Mouse (Mus musculus): ENCODE measurements around the gene Nolc1.

Nolc1 gene

DNA sequence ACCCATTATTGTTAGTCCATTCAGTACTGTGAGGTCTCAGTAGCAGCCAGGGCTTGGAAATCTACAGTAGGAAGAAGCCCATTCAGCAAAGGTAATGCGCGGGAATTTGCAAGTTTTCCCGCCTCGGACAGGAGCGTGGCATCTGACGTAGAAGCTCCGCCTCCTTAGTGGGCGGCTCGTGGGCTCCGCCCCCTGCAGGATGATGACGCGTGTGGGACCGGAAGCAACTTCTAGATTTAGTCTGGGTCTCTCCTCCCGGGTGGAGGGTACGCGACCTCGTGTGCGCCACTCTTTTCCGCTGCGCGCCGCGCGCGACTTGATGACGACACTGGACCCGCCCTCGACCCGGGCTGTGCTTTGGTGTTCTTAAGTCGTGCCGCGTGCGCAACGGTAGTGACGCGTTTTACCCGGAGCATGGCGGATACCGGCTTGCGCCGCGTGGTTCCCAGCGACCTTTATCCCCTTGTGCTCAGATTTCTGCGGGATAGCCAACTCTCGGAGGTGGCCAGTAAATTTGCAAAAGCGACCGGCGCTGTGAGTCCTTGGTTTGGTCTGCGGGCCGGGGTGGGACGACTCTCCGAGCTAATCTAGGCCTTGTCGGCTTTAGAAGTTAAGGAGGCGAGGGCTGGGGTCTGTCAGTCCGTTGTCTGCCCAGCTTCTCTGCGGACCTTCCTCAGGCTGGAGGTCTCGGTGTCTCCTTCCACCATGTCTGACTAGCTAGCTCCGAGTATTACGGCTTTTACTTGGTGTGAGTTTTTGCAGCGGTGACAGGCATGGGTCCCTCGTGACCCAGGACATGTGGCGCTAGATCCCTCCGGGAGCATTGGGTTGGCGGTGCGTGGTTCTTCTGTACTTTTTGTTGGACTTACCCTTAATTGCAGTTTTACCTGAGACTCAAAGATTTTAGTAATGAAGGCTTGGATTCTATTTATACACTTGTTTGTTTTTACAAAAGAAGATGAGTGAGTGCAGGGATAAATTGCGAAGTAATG is at the start of gene Nolc1:
Gene Nolc1 (plus strand): TSS at position 248 of the 992 bp plus-strand sequence.
- peak; percentile 98 for DNase-seq (ENCODE audit: low spot score)

DNA sequence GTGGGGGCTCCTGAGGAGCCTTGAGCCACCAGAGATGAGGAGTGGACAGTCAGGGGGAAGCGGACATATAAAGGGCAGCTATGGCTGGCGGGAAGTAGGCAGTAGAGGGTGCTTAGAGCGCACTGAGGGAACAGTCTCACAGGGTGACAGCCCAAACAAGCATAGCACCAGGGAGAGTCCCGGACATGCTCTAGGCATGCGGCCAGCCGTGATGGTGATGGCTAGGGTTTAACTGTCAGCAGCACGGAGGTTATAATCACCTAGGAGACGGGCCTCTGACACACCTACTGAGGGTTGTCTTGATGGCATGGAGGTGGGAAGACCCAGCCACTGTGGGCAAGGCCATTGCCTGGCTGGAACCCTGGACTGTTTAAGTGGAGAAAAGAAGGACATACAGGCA is 49.1 kb upstream of the Nolc1 start:
- no peak for DNase-seq (ENCODE audit: low spot score)

DNA sequence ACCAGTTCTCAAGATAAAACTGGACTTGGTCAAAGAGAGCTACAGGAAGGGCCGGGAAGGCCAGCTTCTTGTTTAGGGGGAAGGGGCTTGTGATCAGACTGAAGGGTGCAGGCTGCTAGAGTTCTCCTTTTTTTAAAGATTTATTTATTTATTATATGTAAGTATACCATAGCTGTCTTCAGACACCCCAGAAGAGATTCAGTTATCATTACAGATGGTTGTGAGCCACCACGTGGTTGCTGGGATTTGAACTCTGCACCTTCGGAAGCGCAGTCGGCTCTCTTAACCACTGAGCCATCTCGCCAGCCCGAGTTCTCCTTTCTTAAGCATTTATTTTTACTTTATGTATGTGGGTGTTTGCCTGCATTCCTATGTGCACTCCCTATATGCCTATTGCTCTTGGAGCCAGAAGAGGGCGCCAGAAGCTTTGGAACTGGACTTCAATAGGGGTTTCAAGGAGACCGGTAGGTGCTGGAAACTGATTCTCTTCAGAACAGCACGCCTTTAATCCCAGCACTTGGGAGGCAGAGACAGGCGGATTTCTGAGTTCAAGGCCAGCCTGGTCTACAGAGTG is 46.8 kb upstream of the Nolc1 start:
- no peak for DNase-seq (ENCODE audit: low spot score)

DNA sequence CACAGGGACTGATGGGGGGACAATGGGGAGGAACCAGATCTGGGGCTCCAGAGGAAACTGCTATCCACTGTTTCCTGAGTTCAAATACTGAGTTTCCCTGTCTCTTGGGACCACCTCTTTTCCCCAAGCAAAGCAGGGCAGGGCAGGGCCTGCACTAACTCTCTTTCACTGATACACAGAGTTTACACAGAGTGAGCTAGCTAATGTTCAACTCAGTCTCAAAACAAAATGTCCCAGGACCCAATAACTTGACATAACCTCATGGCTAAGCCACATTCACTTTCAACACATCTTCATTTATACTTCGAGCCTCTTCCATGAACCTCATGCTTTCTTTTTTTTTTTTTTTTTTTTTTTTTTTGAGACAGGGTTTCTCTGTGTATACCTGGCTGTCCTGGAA is 46.0 kb upstream of the Nolc1 start:
- DNase-seq (ENCODE audit: low spot score): no peak

DNA sequence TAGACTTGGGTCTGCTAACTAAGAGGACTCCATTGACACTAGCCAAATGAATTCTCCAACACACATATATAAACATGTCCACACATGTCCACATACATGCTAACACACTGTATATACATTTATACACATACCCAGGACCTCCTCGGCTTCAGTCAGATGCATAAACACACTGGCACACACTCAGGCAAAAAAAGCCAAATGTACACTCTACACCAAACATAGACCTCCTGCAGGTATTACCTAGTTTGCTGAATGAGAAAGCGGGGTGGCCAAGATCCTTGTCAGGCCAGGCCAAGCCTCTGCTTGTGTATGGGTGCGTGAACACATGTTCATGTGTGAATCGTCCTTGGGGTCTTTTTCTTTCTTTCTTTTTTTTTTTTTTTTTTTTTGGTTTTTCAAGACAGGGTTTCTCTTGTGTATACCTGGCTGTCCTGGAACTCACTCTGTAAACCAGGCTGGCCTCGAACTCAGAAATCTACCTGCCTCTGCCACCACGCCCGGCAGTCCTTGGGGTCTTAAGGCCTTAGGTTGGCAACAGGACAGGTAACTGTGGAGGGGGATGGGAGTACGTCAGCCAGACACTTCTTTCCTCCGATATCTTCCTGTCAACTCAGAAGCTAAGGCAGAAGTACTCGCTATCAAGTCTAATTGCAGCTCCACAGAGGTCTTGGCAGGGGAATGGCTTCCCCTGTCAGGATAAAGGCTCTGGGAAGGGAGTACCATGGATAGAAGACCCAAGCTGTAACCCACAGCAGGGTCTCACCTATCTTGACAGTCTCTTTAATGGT is 45.3 kb upstream of the Nolc1 start:
- DNase-seq (ENCODE audit: low spot score): no peak

DNA sequence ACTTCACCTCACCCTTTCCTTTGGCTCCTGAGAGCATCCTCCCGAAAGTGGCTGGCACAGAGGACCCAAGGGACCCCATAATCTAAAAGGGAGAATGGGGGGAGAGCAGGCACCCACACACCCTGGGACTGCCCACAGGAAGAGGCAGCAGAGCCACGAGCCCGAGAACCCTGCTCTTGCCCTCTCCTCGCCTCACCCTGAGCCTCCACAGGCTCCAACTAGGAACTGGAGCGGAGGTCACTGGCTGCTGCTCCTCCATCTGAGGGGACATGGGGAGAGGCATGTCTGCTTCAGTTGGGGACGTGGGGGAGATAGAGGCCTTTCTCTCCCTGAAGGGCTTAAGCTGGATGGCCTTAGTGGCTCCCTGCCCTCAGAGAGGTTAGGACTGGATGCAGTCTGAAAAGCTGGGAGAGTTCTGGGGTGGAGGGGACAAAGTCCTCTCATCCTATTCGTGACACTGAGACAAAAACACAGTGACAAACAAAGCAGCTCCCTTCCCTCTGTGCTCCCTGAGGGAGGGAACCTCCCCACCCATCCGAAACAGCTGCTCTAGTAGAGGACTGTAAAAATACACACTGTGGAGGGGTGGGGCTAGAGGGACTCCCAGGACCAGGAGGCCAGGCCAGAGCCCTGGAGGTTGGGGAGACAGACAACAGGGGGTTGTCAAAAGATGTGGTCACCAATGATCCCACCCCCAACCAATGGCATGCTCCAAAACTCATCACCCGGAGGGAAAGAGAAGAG is 43.8 kb upstream of the Nolc1 start:
- DNase-seq (ENCODE audit: low spot score): no peak

DNA sequence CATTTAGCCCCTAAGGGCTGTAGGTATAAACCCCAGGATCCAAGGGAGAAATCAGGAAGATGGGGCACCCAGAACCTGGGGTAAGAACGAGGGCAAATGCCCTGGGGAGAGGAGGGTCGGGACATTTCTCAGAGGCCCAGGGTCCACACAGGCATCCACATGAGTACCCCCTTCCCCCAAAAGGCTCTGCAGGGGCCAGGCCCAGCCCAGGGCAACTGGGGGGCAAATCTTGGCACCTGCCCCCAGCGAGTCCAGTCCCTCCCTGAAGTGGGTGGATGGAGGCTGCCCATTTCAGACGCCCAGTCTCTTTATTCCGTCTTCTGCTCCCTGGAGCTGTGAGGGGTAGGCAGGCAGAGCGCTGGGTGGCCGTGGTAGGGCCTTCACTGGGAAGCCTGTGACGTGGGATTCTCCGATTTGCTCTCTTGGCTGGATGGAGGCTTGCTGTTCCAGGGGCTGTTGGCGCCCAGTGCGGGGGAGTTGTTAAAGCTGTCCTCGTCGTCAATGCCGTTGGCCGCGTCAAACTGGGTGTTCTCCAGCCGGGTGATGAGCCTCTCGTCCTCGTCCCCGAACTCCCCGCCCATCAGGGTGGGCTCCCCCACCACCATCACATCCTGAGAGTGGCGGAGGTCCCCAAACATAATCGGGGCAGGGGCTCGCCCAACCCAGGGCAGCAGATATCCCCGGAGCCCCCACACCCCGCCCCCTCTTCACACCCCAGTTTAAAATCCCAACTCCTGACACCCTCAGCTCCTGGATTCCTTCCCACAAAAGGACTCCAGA is 42.7 kb upstream of the Nolc1 start:
- DNase-seq (ENCODE audit: low spot score): no peak

DNA sequence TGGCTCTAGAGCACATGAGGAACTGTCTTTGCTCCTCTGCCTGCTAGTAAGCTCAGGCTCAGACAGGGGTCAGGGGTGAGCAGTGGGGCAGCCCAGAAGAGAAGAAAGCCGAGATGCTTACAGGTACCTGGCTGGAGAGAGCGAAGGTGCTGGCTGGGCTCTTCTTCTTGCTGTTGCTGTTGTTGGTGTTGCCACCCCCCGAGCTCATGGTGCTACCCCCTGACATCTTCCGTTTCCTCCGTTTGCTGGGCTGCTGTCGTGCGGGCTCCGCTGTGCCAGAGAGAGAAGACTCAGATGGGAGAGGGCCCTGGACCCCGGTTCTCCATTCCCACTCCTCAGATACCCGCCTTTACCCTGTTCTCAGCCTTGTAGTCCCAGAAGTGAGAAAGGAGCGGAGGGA is 41.8 kb upstream of the Nolc1 start:
- DNase-seq (ENCODE audit: low spot score): no peak

DNA sequence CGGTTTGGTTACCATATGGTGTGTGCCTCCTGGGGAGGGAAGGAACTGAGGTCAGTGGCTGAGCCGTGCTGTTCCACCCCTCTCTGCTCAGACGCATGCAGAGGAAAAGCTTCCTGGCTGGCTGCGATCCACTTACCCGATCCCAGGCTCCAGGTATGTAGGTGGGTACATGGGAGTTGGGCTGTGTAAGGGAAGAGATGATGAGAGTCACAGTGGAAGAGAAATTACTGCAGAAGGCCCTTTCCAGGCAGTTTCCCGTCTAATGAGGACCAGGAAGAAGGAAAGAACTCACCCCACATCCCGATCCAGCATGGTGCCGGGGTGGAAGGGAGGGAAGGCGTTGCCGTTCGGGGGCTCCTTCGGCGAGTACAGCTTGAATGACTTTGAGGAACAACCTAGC is 39.7 kb upstream of the Nolc1 start:
- DNase-seq (ENCODE audit: low spot score): no peak

DNA sequence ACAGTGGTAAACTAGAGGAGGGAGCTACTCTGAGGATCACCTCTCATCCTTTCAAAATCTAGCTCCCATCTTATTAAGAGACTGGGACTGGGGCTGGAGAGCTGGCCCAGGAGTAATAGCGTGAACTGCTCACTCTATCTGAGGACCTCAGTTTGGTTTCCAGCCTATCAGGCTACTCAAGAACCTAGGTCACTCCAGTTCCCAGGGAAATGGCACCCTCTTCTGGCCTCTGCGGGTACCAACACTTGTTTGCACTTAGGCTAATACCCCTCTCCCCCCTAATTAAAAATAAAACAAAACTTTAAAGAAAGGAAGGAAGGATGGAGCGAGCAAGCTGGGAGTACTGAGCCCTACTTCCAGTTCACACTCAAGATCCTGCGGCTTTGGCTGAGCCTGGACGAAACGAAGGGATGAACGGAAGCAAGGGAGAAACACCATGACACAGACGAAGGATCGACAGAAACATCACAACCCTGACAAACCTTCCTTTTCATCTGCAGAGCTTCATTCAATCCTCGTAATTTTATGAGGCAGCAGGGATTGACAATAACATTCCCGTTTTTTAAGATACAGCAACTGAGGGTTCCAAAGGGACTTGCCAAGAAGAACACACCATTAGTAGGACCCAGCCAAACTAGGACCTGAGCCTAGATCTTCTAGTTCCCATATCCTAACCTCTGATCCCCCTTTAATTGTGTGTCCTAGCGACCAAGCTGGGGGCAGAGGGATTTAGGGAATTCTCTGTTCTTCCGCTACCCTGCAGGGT is 39.0 kb upstream of the Nolc1 start:
- DNase-seq (ENCODE audit: low spot score): no peak

DNA sequence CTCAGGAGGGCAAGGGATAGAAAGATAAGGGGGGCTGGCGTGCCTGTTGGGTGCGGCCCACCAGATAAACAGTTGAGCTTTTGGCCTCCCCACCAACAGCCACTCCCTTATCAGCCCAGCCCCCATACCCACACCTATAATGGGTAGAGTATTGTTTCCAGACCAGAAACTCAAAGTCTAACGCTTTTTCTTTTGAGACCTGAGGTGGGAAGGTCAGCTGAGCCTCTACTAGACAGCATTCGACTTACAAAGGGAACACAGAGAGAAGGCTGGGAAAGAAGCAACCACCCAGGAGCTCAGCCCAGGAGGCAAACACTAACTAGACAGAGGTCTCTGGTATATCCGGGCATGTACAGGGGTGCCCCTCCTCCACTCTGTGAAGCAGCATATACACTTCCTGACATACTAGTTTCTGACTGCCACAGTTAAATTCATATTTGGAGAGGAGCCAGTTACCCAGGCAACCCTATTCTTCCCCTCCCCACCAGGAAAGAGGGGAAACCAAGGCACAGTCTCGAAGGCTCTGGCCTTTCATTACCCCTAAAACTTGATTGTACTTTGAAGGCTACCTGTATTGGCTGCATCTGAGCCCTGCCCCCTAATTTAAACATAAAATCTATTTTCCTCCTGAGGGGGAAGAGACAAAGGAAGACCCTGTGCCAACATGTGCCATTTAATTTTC is 38.3 kb upstream of the Nolc1 start:
- DNase-seq (ENCODE audit: low spot score): no peak

DNA sequence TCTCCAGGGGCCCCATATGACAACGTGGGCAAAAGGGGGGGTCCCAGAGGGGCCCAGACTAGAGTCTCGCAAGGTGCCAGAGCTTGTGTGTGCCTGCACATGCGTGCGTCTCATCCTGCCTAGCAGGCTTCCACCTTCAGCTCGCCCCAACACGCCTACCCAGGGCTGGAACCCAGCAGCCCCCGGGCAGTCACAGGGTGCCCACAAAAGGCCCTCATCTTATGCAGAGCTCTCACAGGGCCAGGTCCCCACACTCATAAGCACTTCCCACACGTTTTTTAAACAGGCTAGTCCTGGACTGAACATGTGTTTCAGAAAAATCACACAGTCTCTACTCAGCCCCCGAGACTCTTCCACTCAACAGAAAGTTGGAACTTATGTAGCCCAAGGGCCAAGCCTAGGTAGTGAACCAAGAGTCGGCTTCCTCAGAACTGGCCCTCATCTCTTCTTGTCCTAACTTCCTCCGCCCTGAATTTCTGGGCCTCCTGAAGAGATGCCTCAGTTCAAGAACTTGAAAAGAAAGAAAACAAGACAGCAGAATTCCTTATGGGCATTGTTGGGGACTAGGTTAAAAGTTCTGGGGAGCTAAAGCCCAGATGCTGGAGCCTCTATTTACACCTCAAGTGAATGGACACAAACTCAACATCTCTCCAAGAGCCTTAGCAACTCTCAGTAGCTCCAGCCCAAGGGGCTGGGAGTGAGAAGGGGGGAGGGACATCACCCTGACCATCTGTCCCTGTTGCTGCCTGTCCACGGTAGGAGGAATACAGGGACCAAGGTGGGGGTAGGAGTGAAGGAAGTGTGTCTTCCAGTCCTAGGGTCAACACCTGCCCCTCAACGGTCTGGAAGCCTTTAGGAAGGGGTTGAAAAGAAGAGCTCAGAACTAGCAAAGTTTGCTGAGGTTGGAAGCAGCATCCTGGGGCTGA is 37.5 kb upstream of the Nolc1 start:
- no peak for DNase-seq (ENCODE audit: low spot score)

DNA sequence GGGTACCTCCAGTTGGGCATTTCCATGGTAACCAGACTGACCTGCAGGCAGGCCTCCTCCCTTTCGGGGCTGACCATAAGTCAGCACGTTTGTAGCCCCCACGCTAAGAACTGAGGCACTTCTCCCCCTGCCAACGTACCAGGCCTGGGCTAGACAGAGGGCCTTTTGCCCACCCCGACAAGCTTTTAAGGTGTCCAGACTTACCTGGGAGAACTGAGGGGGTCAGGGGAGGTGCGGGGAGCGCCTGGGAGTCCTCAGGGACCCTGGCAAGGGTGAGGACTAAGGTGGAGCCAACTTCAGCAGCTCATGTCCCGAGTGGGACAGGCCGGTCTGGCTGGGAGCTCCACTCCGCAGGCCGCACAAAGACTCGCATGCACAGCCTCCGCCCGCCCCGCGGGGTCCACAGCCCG is 36.8 kb upstream of the Nolc1 start:
- no peak for DNase-seq (ENCODE audit: low spot score)

DNA sequence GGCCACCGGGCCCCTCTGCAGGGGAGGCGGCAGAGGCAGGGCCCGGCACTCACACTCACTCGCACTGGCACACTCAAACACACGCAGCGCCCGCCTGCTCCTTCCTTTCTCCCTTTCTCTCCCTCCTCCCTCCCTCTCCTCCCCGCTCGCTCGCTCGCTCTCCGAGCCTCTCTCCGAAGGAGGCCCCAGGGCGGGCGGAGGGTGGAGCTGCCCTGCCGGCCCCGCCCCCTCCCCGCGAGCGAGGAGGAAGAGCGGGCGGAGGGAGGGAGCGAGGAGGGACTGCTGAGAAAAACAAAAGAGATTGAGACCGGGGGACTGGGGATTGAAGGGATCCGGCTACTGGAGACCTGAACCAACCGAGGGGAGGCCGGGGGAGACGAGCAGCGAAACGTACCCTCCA is 36.2 kb upstream of the Nolc1 start:
- peak; percentile 88 for DNase-seq (ENCODE audit: low spot score)

DNA sequence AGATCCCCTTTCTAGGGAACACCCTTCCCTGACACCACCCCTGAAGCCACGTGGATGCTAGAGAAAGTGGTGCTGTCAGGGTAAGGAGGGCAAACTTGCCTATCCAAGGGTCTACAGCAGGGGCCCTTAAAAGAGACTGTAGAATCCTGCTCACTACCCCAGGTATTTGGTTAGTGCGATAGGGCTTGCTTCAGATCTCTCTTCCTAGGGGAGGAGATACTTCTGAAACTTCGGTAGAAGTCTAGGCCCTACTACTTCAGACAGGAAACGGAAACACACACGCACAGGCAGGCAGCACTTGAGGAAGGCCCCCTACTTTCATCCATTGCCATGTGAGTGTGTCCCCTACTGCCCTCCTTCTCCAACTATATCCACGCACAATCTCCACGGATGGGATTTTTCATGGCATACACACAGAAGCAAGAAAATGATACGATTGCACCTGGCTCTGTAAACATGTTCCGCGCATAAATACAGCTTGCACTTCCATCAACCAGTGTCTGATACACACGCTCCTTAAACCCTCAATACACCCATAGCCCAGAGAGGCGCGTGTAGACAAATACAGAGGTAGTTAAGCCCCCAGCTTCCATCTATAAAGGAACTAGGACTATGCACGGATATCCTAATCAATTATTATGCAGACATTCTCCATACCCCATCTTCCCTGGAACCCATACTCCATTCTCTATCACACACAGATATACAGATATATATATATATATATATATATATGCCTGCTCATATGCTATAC is 35.3 kb upstream of the Nolc1 start:
- DNase-seq (ENCODE audit: low spot score): no peak

DNA sequence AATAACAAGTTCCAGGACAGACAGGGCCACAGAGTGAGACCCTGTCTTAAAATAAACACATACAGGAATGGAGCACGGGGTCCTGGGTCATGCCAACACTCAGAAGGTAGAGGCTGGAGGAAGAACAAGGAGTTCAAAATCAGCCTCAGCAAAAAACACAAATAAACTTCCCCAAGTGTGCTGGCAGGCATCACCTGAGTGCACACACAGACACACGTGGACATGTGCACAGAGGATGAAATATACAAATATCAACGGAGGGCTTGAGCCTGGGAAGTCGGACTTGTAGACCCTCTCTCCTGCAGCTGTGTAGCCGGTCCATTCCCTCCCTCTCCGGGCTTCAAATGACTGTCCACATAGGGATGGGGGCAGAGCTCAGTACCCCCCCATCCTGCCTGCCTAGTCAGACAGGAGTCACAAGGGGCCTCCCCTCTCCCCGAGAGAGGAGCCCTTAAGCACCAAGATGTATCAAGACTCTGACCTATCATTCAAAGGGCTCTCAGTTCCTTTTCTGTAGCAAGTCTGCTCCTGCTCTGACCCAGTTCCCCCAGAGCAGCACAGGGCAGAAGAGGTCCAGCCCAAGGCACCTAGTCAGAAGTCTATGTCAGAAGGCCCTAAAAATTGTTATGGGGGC is 34.2 kb upstream of the Nolc1 start:
- no peak for DNase-seq (ENCODE audit: low spot score)

DNA sequence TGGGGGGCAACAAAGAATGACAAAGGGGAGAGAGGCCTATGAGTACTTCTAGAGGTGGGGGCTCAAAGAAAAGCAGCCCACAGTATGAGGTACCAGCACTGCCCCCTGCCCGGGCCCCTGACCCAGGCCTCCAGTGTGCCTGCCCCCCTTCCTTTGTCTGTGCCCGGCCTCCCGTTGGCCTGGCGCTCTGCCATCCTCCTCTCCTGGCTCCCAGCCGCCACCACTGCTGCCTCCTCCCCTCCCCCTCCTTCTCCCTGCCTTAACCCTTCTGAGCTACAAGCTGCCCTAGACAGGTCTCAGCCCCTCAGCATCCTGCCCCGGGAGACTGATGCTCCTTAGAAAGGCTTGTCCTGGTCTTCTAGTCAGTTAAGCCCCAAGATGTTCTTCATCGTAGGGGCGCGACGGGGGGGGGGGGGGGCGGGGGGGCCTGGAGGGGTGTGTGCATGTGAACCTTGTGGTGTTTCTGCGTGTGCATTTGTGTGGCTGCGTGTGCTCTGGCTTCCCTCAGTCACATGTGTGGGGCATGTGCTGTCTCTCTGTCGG is 33.7 kb upstream of the Nolc1 start:
- peak; percentile 83 for DNase-seq (ENCODE audit: low spot score)

Measured in ovary, adult 18-20 months (tissue).